ENCODE assay signal across 21 mouse cellular contexts in the genomic region with DNA sequence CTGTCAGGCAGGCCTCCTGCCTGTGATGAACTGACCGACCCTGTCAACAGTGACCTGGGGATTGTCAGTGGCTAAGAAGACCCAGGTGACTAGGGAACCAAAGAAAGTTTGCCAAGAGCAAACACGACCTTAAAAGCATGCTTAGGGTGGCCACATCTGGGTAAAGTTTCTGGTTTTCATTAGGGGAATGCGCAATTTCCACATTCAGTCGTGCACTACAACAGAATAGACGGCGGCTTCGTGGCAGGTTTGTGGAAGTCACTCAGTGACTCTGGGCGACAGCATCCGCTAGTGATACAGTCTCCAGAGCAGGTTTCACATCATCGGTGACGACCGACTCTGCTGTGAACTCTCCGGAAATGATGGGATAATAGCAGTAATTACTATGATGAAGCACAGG.
"Had no signal": no experiment of that assay in that cellular context is flagged by ENCODE, and none has a peak within 500 bp of the region (broad histone marks: within the 10 kb centered on the region; RNA-seq: fewer than 3 reads in every experiment).

No protein-coding gene starts in this region.

- H3K27ac ChIP-seq: lung, embryonic 15.5 days; macrophage; midbrain, embryonic 12.5 days; neural tube, embryonic 13.5 days; neural tube, embryonic 15.5 days had no signal

- H3K4me2 ChIP-seq: lung, embryonic 15.5 days; midbrain, embryonic 12.5 days; neural tube, embryonic 13.5 days; neural tube, embryonic 15.5 days had no signal

- ATAC-seq: lung, postnatal 0 days; midbrain, embryonic 16.5 days had no signal

- H3K36me3 ChIP-seq: lung, embryonic 15.5 days; midbrain, embryonic 12.5 days; neural tube, embryonic 13.5 days; neural tube, embryonic 15.5 days had no signal

- H3K27me3 ChIP-seq: lung, embryonic 15.5 days; neural tube, embryonic 13.5 days; neural tube, embryonic 15.5 days had no signal

- H3K4me3 ChIP-seq: lung, embryonic 15.5 days; megakaryocyte, embryonic 14.5 days; midbrain, embryonic 12.5 days; myocyte; neural tube, embryonic 13.5 days; neural tube, embryonic 15.5 days had no signal

- H3K4me1 ChIP-seq: lung, embryonic 15.5 days; neural tube, embryonic 15.5 days had no signal

- H3K9ac ChIP-seq: lung, embryonic 15.5 days; midbrain, embryonic 12.5 days; neural tube, embryonic 13.5 days; neural tube, embryonic 15.5 days had no signal

- DNase-seq: lung, adult 2 months; lung, postnatal 14 days; lung, postnatal 36 days; midbrain, embryonic 14.5 days; retina, postnatal 1 day; right cerebral cortex, adult 18-20 months; right cerebral cortex, postnatal 25 days; right cerebral cortex, postnatal 4 days; spleen, adult 18-20 months; thymus, adult 18-20 months; thymus, postnatal 14 days; thymus, postnatal 36 days had no signal

- H3K9me3 ChIP-seq: lung, embryonic 15.5 days; megakaryocyte, embryonic 14.5 days; midbrain, embryonic 12.5 days; neural tube, embryonic 13.5 days; neural tube, embryonic 15.5 days had no signal
